10 mouse cellular contexts compared by ENCODE assay signal in the genomic region with DNA sequence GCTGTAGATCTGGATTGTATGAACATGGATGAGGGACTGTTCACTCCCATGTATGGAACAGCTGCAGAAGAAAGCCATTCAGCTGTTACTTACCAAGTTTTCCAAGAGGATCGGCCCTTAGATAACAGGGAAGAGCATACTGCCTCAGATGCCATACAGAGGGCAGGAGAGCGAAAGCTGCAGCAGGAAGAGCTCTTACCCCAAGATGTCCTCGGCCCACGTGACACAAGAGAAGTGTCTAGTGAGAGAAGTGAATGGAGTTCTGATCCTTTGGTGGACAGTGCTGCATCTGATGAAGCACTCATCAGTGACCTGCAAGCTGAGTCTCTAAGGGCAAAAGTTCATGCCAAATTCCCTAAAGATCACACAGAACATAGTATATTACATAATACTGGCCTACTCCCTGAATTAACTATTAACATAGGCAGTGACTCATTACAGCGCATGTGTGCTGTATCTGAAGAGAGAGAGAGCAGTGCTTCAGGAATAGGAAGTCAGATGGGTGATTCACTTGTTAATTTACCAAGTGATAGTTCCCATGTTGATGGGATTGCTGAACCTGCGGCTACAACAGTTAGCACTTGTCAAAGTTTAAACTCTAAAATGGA. TPM values are rescaled to one million over a fixed set of nuclear protein-coding genes. Genes with fewer than 3 reads are reported as not detected.
A peak's percentile ranks its signal among the peaks of the same experiment; 100 is the strongest.
DNase-seq lines count a peak whose midpoint lies in the region; ATAC-seq and TF ChIP-seq lines count a peak whose summit lies in the region.
"Had no signal": no experiment of that assay in that cellular context is flagged by ENCODE, and none has a peak within 500 bp of the region (broad histone marks: within the 10 kb centered on the region; RNA-seq: fewer than 3 reads in every experiment).

No protein-coding gene starts in this region.

- H3K27ac ChIP-seq in kidney, adult 2 months (ENCODE audit: insufficient read depth, low read depth, low read length) = peak overlapping the region; percentile 71
- H3K27ac ChIP-seq in heart, embryonic 16.5 days (ENCODE audit: low read length) = peak overlapping the region; percentile 91
- H3K27ac ChIP-seq: hindbrain, embryonic 12.5 days had no signal

- CTCF ChIA-PET in Patski (lab: Charles Lee) = no interaction called here

- H3K4me1 ChIP-seq in kidney, adult 2 months (ENCODE audit: control insufficient read depth, insufficient read depth, low read length) = peaks cover 5% of the 10 kb centered on the region
- peaks cover 24% of the 10 kb centered on the region for H3K4me1 ChIP-seq in heart, embryonic 16.5 days (ENCODE audit: control insufficient read depth, insufficient read depth, low read length)
- H3K4me1 ChIP-seq: hindbrain, embryonic 12.5 days had no signal

- no peak for TF ChIP-seq POLR2A in kidney, adult 2 months (IDR thresholded peaks at IDR 0.05; ENCODE audit: low read depth, low read length)

- TF ChIP-seq CTCF in kidney, adult 2 months (conservative IDR thresholded peaks at IDR 0.05; ENCODE audit: insufficient read depth, insufficient read length, low read depth, low read length) = no peak
- no peak for TF ChIP-seq CTCF in Patski (IDR thresholded peaks at IDR 0.05)

- H3K9me3 ChIP-seq in heart, embryonic 16.5 days (replicated peaks; ENCODE audit: control insufficient read depth, low read length) = no peaks in the 10 kb centered on the region
- H3K9me3 ChIP-seq: hindbrain, embryonic 12.5 days; megakaryocyte, embryonic 14.5 days had no signal

- POLR2A ChIA-PET in Patski (lab: Charles Lee) = interaction anchor here (0.5 kb wide), 1 partner anchor 270 kb away, joined by 3 read pairs; no protein-coding TSS in a partner anchor

- H3K4me3 ChIP-seq in kidney, adult 2 months (ENCODE audit: insufficient read depth, low read depth, low read length) = no peak overlapping the region
- peak overlapping the region; percentile 50 for H3K4me3 ChIP-seq in heart, embryonic 16.5 days (ENCODE audit: low read length)
- H3K4me3 ChIP-seq: hindbrain, embryonic 12.5 days; megakaryocyte, embryonic 14.5 days had no signal

- H3K9ac ChIP-seq in heart, embryonic 16.5 days (ENCODE audit: low read length) = peak overlapping the region; percentile 11; the same call in 1 of the 2 replicates
- H3K9ac ChIP-seq: hindbrain, embryonic 12.5 days had no signal

- H3K36me3 ChIP-seq in kidney, adult 2 months (ENCODE audit: control insufficient read depth, insufficient read depth, low read length) = peaks cover 7% of the 10 kb centered on the region
- H3K36me3 ChIP-seq in heart, embryonic 16.5 days (ENCODE audit: control insufficient read depth, insufficient read depth) = peaks cover 30% of the 10 kb centered on the region

- peak; percentile 96 for ATAC-seq in Patski
- 0 out of 2 replicates have a peak, but pooled peaks have one; percentile 24 for ATAC-seq in heart, embryonic 16.5 days (replicated peaks; ENCODE audit: extremely low read depth, insufficient read depth, low FRiP score)
- ATAC-seq in megakaryocyte, adult 5-6 weeks (ENCODE audit: poor library complexity, severe bottlenecking) = peak; percentile 58

- 52% methylated on average over 6 of the region's 6 CpGs for WGBS in kidney, adult 2 months
- 70% methylated on average over 6 of the region's 6 CpGs for WGBS in heart, embryonic 16.5 days

- in situ Hi-C loops in Patski (cut with MboI; ENCODE audit: low pct_unique_long_range_greater_than_20kb) = no loop called here

- DNase-seq in kidney, adult 2 months = peak; percentile 61
- DNase-seq in kidney, adult 18-20 months = no peak
- peak; percentile 54 for DNase-seq in Patski (ENCODE audit: low read depth, low spot score)
- no peak for DNase-seq in spleen, adult 18-20 months
- no peak for DNase-seq in gastrocnemius, postnatal 25 days
- no peak for DNase-seq in right cerebral cortex, postnatal 10 days (ENCODE audit: low spot score in 2 of 2)

- peak overlapping the region; percentile 52 for H3K4me2 ChIP-seq in heart, embryonic 16.5 days (ENCODE audit: low read depth, low read length)
- H3K4me2 ChIP-seq: hindbrain, embryonic 12.5 days had no signal

- no peaks in the 10 kb centered on the region for H3K27me3 ChIP-seq in kidney, adult 2 months (replicated peaks; ENCODE audit: control insufficient read depth, insufficient read depth, low read length)
- no peaks in the 10 kb centered on the region for H3K27me3 ChIP-seq in Patski
- H3K27me3 ChIP-seq in heart, embryonic 16.5 days (ENCODE audit: control insufficient read depth, insufficient read depth, low read length) = no peaks in the 10 kb centered on the region
- H3K27me3 ChIP-seq: hindbrain, embryonic 12.5 days; megakaryocyte, embryonic 14.5 days had no signal

RNA-seq across cellular contexts. Expression of gene Larp4b, which starts 35.1 kb away (rescaled TPM):
- polyA plus RNA-seq in kidney, adult 2 months (2012; rRNA removed) = 17.9 and 21.5 TPM in 2 replicates
- polyA plus RNA-seq in Patski (2021) = 45.2 TPM
- 27.0 and 27.1 TPM in 2 replicates for polyA plus RNA-seq in heart, embryonic 16.5 days (2015; fragmentation: Nextera tagmentation; extraction: Ambion mirVana)
- total RNA-seq in megakaryocyte, adult 5-6 weeks (2015) = 75.5 and 85.5 TPM in 2 replicates
- total RNA-seq in megakaryocyte, adult 5-6 weeks (2017) = 88.0 and 90.9 TPM in 2 replicates
- total RNA-seq in gastrocnemius, postnatal 25 days (2021) = 10 to 100 TPM; 66.1 to 69.8 TPM

Comparison
In these comparisons a context has a peak if more than half of its experiments do, and no peak if none do; other contexts are left out.
1. DNase-seq: peak in kidney, adult 2 months (single experiment) and Patski (single experiment); none in kidney, adult 18-20 months (single experiment), spleen, adult 18-20 months (0 of 2), gastrocnemius, postnatal 25 days (single experiment) and right cerebral cortex, postnatal 10 days (0 of 2).
2. ATAC-seq: peak in every context shown above with its lines; median percentile 96 in Patski; 58 in megakaryocyte, adult 5-6 weeks; 24 in heart, embryonic 16.5 days.